Mouse (Mus musculus): ENCODE measurements around the gene Gm21698.
"Not testable (repeated sequence)": the region's sequence is repeated elsewhere in the genome, so short reads cannot be mapped to it uniquely, and the experiment has no call there.

Gm21698 gene

DNA sequence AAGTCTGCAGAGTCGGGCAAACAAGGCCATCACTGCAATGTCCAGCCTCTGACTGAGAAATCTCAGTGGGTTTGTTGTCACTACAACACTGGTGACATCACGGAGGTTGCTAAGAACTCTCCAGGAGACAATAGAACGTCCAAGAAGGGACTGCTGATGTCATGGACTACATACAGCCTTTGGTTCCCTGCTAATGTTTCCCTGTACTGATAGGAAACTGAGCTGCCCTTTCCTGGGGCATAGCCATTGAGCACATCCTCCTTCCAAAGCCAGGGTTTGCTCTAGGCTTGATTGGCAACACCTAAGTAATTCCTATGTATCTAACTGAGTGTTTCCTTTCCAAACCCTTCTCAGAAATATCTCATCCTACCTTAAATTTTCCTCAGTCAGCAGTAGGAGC lies at the start of gene Gm21698:
Gene Gm21698, minus strand, starts transcription at position 101 of the 400 bp plus-strand sequence.
- not testable (repeated sequence) for DNase-seq (ENCODE audit: low spot score in 2 of 2)

DNA sequence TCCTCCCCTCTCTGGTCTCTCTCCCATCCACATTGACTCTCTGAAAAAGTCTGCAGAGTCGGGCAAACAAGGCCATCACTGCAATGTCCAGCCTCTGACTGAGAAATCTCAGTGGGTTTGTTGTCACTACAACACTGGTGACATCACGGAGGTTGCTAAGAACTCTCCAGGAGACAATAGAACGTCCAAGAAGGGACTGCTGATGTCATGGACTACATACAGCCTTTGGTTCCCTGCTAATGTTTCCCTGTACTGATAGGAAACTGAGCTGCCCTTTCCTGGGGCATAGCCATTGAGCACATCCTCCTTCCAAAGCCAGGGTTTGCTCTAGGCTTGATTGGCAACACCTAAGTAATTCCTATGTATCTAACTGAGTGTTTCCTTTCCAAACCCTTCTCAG lies 34.4 kb upstream of the Gm21698 start, which contains the start of gene Gm5862:
Gene Gm5862, minus strand, starts transcription at position 101 of the 400 bp plus-strand sequence.
- not testable (repeated sequence) for DNase-seq (ENCODE audit: low spot score in 2 of 2)

DNA sequence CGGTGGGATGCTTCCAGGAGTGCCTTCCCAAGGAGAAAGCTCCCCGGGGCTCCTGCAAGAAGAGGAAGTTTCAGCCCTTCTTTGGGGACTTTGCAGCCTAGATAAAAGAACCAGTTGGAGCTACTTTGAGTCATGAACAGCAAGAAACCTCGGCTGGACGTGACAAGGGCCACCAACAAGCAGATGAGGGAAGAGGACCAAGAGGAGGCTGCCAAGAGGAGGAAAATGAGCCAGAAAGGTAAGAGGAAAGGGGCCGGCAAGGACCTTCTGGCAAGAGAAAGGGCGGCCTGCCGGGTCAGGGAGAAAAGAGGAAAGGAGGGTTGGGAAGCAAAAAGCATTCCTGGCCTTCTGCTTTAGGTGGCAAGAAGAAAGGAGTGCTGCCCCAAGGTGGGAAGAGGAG lies 19.2 kb upstream of the Gm21698 start:
- DNase-seq (ENCODE audit: low spot score in 2 of 2): not testable (repeated sequence)

DNA sequence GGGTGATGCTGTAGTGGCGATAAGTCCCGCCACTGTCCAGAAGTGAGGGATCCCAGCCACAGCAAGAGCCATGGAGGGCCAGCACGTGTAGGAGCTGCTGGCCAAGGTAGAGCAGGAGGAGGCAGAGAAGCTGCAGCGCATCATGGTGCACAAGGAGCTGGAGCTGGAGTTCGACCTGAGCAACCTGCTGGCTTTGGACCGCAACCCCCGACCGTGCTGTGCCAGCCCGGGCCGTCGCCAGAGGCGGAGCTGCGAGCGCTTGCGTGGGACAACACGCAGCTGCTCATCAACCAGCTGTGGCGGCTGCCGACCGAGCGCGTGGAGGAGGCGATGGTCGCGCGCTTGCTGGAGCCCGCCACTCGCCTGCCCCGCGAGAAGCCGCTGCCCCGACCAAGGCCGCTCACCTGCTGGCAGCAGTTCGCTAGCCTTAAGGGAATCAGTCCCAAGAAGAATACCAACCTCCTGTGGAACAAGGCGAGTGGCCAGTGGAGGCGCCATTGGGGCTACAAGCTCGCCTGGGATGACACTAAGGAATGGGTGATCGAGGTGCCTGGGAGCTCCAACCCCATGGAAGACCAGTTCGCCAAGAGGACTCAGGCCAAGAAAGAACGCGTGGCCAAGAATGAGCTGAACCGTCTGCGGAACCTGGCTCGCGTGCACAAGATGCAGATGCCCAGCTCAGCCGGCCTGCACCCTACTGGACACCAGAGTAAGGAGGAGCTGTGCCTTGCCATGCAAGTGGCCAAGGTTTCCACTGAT lies 18.7 kb upstream of the Gm21698 start:
- DNase-seq (ENCODE audit: low spot score in 2 of 2): peak; percentile 22 to 50

DNA sequence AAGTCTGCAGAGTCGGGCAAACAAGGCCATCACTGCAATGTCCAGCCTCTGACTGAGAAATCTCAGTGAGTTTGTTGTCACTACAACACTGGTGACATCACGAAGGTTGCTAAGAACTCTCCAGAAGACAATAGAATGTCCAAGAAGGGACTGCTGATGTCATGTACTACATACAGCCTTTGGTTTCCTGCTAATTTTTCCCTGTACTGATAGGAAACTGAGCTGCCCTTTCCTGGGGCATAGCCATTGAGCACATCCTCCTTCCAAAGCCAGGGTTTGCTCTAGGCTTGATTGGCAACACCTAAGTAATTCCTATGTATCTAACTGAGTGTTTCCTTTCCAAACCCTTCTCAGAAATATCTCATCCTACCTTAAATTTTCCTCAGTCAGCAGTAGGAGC lies 16.2 kb upstream of the Gm21698 start, which contains the start of gene Gm1979:
Gene Gm1979, minus strand, starts transcription at position 101 of the 400 bp plus-strand sequence.
- DNase-seq (ENCODE audit: low spot score in 2 of 2): not testable (repeated sequence)

DNA sequence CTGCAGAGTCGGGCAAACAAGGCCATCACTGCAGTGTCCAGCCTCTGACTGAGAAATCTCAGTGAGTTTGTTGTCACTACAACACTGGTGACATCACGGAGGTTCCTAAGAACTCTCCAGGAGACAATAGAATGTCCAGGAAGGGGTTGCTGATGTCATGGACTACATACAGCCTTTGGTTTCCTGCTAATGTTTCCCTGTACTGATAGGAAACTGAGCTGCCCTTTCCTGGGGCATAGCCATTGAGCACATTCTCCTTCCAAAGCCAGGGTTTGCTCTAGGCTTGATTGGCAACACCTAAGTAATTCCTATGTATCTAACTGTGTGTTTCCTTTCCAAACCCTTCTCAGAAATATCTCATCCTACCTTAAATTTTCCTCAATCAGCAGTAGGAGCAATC lies 15.9 kb downstream of the Gm21698 start, which contains the start of gene Gm21680:
Gene Gm21680, minus strand, starts transcription at position 101 of the 400 bp plus-strand sequence.
- not testable (repeated sequence) for DNase-seq (ENCODE audit: low spot score in 2 of 2)

DNA sequence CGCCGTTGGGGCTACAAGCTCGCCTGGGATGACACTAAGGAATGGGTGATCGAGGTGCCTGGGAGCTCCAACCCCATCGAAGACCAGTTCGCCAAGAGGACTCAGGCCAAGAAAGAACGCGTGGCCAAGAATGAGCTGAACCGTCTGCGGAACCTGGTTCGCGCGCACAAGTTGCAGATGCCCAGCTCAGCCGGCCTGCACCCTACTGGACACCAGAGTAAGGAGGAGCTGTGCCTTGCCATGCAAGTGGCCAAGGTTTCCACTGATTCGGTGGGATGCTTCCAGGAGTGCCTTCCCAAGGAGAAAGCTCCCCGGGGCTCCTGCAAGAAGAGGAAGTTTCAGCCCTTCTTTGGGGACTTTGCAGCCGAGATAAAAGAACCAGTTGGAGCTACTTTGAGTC lies 31.4 kb downstream of the Gm21698 start:
- not testable (repeated sequence) for DNase-seq (ENCODE audit: low spot score in 2 of 2)

DNA sequence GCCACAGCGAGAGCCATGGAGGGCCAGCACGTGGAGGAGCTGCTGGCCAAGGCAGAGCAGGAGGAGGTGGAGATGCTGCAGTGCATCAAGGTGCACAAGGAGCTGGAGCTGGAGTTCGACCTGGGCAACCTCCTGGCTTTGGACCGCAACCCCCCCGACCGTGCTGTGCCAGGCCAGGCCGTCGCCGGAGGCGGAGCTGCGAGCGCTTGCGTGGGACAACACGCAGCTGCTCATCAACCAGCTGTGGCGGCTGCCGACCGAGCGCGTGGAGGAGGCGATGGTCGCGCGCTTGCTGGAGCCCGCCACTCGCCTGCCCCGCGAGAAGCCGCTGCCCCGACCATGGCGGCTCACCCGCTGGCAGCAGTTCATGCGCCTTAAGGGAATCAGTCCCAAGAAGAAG lies 31.8 kb downstream of the Gm21698 start:
- DNase-seq (ENCODE audit: low spot score in 2 of 2): not testable (repeated sequence)

DNA sequence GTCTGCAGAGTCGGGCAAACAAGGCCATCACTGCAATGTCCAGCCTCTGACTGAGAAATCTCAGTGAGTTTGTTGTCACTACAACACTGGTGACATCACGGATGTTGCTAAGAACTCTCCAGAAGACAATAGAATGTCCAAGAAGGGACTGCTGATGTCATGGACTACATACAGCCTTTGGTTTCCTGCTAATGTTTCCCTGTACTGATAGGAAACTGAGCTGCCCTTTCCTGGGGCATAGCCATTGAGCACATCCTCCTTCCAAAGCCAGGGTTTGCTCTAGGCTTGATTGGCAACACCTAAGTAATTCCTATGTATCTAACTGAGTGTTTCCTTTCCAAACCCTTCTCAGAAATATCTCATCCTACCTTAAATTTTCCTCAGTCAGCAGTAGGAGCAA lies 34.1 kb downstream of the Gm21698 start, which contains the start of gene Gm21671:
Gene Gm21671, minus strand, starts transcription at position 101 of the 400 bp plus-strand sequence.
- not testable (repeated sequence) for DNase-seq (ENCODE audit: low spot score in 2 of 2)

DNA sequence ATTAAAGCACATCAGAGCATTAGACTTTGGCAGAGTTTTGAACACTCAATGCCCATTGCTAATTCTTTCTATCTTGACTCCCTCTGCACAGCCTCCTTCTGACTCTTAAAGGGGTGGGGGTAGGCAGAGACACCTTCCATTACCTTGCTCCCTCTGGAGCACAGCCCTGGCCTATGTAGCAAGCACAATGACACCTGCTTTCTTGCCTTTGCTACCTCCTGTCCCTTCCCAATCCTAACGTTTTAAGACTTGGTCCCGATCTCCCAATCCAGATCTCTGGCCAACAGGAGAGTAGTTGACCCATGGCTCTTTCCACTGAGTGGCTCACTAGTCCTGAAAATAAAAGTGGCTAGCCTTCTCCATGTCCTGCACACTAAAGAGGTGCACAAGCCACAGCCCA lies 43.1 kb downstream of the Gm21698 start:
- not testable (repeated sequence) for DNase-seq (ENCODE audit: low spot score in 2 of 2)

DNA sequence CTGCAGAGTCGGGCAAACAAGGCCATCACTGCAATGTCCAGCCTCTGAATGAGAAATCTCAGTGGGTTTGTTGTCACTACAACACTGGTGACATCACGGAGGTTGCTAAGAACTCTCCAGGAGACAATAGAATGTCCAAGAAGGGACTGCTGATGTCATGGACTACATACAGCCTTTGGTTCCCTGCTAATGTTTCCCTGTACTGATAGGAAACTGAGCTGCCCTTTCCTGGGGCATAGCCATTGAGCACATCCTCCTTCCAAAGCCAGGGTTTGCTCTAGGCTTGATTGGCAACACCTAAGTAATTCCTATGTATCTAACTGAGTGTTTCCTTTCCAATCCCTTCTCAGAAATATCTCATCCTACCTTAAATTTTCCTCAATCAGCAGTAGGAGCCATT lies 46.2 kb downstream of the Gm21698 start, which contains the start of gene Gm21663:
Gene Gm21663, minus strand, starts transcription at position 101 of the 400 bp plus-strand sequence.
- not testable (repeated sequence) for DNase-seq (ENCODE audit: low spot score in 2 of 2)

Measured in cerebellum, postnatal 4 days (tissue).